Mouse (Mus musculus) left cerebral cortex, postnatal 14 days (tissue): ENCODE results near the gene Agpat2. TPM values are rescaled to one million over a fixed set of nuclear protein-coding genes. Genes with fewer than 3 reads are reported as not detected.
A peak's percentile ranks its signal among the peaks of the same experiment; 100 is the strongest.

Experiments used
- DNase-seq, 2 experiments: peaks; one replicate each; pipeline ENCODE4 v3.0.0; 2021 to 2022; ENCODE audit warnings: low spot score in 2 of 2, mixed read lengths in 1 of 2
- intact Hi-C: fragments of 180-260 bp; cut with DNase I; formaldehyde crosslinking; loops from one replicate; pipeline ENCODE4 v1.15.1; 2025
- total RNA-seq, 2 experiments: library from RNA; stranded (reverse); gene quantifications; 2 replicates each; pipeline ENCODE4 v1.2.3; 2021

Gene Agpat2
- total RNA-seq, 2 experiments from 2014 or later: 0.72 to 1.3 TPM

DNA sequence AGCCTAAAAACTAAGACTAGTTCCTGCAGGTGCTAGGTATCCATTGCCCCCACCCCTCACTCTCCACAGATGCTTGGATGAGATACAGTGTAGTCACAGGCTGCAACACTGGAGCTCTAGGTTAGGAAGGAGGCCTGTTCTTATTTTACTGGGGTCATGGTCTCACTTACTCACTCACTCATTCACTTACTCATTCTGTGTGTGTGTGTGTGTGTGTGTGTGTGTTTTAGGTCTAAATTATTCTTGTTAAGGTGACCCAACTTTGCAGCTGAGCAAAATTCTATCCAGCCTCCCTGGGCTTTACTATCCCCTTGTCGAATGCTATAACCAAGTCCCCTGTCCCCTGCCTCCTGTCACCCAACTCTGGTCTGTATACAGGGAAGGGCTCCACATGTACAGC is 2.6 kb downstream of the Agpat2 start:
- intact Hi-C loops: no loop called here
- no peak for DNase-seq

DNA sequence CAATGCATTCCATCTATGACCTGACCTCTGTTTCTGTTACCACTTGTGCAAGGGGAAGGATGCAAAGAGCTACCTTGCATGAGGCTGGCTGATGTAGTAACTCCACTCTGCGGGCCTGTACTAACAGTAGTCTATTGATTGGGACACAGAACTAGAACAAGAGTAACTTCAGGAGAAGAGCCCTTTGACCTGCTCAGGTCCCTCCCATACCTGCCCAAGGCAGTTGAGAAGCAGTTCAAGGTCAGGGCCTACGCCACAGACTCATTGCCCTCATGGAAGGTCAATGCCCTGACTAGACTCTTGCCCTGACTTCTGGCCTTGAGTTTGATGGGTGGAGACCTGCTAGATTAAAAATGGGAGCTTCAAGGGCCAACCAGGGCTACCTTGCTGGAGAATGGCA is 3.6 kb downstream of the Agpat2 start:
- intact Hi-C loops: no loop called here
- no peak for DNase-seq

DNA sequence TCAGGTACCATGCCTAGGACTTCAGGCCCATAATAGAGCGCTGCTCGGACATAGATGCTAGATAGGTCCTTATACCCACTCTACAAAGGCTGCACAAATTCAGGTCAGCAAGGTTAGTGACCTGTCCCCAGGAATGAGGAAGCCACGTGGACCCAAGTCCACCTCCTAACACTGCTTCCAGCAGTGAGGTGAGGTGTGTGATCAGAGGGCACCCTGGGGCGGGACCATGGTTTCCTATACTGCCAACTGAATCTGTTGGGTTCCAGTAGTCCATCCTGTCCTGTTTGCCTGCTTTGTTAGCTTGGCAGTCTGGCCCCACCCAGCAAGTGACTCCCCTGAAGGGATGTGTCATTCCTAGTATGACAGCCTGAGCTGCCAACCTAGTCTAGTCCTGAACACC is 4.3 kb downstream of the Agpat2 start:
- no peak for DNase-seq
- intact Hi-C loops: no loop called here

DNA sequence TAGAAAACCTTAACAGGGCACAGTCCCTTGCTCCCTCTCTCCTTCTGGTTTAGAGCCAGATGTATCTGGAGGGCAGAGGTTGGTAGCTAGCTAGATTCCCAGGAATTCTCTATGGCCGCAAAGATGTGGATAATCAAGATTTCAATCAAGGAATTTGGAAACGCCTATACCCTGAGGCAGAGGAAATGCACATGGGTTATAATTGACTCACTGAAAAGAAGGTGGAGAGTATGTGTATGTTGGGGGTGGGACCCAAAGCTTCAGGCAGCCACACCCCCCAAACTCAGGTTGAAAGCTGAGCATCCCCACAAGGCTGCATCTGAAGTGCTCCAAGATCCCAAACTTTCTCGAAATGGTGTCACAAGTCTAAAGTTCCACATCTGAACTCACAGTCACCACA is 5.8 kb downstream of the Agpat2 start:
- intact Hi-C loops: no loop called here
- no peak for DNase-seq

DNA sequence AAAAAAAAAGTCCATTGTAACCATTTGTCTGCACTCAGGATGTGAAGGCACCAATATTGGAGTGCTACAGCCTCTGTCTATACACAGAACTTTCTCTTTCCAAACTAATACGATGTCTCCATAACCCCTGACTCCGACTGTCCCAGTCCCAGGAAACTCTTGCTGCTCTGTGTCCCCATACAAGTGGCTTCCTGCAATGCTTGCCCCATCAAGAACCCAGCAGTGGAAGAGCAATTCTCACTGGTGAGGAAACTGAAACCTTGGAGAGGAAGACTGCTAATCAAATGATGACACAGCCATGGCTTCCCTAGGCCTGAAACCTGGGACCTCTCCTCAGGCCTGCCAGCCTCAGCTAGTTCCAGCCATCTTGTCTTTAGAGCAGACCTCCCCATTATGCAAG is 6.4 kb downstream of the Agpat2 start:
- DNase-seq: no peak
- intact Hi-C loops: no loop called here

DNA sequence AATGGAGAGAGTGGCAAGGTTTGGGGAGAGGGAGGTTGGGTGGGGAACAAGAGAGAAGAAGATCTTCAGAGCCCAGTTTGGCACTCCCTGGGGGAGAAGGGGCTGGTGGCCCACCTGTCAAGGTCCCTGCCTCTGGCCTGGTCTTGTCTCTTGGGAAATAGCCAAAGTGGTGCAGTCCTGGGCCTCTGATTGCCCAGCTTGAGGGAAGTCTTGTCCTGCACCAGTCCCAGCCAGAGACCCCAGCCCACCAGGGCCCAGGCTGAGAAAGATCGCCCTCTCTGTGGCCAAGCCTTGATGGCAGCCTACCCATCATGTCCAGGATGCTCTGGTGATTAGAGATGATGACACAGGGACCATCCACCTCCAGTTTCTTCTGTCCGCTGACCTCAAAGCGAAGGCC is 7.3 kb downstream of the Agpat2 start:
- DNase-seq: no peak
- intact Hi-C loops: no loop called here

DNA sequence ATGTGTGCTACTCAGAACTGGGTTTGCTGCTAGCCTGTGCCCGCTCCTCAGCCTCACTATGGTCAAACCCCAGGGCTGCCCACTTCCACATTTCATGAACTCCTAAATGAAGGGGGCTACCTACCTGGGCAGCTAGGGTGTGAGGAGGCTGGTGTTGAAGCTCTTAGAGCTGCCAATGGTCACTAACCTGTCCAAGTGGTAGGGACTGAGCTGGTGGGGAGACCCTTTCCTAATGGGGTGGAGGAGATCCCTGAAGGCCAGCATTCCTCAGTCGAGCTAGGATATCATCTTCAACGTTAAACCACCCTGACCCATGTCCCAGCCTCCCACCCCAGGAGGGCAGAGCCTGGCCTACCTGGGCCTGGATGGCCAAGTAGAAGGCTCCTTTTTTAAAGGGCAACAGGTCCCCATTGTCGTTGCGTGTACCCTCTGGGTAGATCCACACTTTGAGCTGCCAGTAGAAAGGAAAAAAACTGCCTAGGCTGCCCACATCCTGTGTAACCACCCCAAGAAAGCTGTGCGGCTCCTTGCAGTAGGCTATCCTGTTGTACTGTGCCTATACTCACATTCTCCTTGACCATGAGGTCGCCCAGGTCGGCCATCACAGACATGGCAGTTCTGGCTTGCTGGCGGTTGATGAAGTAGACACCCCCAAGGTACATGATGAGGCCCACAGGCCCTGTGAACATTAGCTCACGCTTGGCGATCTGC is 8.3 kb downstream of the Agpat2 start:
- intact Hi-C loops: no loop called here
- no peak for DNase-seq

DNA sequence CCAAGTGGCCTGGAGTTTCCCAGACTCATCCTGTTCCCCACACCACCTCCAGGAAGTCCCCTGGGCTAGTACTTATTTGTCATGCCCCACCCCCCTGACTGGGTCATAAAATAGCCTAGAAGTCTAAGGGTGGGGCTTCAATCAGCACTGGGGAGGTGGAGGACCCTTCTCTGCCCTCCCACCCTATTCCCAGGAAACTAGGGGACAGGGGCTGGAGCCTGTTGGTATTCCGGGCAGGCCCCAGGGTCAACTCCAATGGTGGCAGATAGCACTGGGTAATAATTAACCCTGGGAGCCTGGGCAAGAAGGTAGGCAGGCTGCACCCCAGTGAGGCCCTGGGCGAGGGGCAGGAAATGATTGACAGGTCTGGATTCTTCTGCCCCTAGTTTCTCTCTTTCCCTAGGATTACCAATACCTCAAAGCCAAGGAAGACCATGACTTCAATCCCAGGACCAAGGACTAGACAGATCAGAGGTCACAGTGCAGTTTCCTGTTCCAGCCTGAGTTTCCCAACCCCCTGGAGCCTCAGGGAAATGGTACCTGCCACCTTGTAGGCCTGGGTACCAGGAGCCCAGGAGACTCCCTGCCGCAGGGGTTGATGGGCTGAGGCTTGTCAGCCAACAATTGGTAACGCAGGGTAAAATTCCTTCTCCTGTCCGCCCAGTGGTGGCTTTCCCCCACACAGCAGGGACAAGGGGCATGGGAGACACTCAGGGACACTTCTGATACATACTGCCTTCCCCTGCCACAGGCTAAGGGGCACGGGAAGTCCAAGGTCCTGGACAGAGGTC is 9.1 kb downstream of the Agpat2 start:
- intact Hi-C loops: no loop called here
- DNase-seq: no peak

DNA sequence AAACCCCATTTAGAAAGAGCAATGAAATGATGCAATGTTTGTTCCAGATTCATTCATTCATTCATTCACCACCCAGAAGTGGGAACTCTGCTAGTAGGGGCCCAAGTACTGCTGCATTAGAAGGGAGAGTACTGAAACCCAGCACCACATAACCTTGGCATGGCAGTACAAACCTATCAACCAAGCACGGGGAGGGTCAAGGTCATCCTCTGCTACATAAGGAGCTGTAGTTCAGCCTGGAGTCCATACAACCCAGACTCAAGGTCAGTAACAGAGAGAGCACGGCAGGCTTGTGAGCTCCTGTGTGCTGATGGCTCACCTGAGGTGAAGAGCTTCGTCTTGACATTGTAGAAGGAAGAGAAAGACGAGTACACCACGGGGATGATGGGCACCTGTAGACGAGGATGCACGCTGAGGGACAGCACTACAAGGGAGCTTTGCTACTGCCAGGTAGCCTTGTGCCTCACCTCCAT is 9.7 kb downstream of the Agpat2 start:
- intact Hi-C loops: no loop called here
- no peak for DNase-seq

DNA sequence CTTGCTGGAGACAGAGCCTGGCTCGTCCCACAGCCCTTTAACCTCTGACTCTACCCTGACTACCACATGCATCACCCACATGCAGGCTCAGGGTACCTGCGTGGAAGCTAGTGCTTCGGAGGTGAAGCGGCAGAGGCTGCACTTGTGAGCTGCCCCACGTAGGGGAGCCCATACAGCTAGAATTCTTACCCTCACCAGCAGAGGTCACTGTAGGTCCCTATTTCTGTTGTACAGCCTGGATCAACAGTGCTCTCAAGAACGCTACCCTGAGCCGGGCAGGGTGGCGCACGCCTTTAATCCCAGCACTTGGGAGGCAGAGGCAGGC is 10.2 kb downstream of the Agpat2 start:
- peak in 1 of 2 experiments; percentile 39 for DNase-seq
- intact Hi-C loops: no loop called here

DNA sequence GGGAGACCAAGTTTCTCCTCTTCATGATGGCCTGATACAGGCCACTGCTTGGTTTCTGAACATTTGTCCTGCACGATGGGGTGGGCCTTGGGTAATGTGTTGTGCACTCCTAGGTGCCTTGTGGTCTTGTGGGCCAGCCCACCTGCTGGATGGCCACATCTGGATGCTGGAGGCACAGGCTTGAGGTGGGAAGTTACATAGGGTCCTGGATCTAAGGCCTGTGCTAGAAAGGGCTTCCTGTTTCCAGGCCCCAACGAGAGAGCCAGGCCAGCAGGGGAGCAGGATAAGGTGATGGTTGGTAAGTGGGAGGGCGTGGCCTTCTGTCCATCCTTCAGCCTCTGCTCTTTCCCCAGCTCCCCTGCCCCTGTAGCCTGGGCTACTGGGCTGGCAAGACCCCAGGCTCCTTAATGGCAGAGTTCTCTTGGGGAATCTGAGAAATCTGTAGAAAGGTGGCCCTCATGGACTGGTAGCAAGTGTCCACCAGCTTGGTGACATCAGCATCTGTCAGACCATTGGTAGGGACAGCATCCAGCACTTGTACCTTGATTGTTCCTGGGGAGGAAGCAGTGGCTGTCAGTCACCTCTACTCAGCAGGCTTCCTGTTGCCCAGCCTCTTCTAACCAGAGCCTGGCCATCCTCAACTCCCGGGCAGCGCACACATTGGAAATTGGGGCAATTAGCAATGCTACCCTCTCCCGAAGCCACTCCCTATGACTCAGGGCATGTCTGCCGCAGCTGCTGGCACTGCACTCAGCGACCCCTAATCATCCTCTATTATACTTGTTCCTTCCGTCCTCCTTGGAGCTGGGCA is 10.8 kb downstream of the Agpat2 start:
- intact Hi-C loops: no loop called here
- no peak for DNase-seq

DNA sequence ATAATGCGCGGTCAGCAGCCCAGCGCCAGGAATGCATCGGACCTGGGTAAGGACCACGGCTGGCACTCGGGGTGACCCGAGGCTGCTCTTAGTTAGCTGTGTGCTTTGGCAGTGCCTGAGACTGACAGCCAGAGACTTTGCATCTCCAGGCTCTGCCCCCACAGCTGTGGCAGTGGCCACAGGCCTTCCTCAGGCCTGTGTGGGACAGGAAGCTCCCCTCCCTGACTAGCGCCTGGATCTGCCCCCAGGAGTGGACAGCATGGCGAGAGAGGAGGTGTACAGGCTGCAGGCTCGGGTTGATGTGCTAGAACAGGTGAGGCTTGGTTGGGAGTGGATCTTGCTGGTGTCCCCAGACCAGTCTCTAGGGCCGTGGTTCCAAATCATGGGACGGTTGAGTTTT is 12.8 kb downstream of the Agpat2 start:
- DNase-seq: no peak
- intact Hi-C loops: no loop called here

DNA sequence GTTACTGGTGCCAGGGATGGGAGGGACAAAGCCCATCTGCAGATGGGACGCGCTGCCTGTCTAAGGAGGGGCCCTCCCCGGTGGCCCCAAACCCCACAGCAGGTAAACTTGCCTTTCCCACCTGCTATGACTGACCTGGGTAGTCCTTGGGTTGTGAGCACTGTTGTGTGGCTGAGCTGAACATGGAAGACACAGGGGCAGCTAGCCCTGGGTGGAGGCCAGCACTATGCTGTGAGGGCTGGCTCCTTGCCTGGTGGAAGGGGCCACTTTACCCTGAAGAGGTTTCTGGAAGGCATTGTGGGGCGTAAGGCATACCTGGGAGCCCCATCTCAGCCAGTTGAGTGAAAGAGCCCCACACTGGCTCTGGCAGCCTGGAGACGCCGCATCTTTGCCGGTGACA is 13.3 kb downstream of the Agpat2 start:
- intact Hi-C loops: no loop called here
- no peak for DNase-seq

DNA sequence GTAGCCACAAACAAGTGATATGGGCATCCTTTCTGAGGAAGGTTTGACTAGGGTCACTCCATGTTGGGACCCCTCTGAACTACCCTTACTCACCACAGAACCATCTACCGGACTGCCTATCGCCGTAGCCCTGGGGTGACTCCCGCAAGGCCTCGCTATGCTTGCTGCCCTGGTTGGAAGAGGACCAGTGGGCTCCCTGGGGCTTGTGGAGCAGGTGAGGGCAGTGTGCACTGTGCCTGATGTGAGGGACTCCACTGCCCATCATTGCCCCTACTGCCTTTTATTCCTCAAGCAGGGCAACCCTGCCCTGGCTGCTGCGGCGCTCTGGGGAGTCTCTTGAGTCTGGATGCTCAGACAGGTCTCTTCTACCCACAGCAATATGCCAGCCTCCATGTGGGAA is 13.9 kb downstream of the Agpat2 start:
- no peak for DNase-seq
- intact Hi-C loops: no loop called here

DNA sequence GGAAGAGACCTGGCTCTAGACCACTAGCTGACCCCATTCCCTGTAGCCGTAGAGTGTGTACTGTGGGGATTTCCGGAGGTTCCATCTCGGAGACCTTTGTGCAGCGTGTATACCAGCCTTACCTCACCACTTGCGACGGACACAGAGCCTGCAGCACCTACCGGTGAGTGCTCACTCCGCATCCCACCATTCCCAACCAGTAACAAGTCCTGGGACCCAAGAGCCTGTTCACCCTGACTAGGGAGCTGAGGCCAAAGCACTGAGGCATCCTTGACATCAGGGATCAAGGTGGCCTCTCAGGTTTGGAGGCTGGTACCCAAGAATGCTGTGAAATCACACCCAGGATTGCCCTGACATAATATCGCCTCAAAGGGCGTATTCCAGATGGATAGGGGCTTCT is 14.9 kb downstream of the Agpat2 start:
- intact Hi-C loops: no loop called here
- no peak for DNase-seq

DNA sequence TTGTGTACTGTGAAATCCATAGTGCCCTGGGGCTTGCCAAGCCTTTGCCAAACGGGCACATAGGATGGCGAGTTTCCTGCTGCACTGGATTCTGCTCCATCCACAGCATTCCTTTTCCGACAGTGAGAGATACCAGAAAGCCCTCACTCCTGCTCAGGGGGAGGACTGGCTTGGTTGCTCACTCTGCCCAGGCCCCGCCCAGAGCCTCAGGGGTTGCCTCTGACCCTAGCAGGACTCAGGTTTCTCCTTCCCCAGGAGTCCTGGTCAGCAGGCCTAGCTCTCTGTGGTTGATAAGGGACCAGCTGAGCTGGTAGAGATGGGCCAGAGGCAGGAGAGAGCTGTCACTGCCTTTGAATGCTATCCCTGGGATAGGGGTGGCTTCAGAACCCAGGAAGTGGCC is 15.6 kb downstream of the Agpat2 start:
- no peak for DNase-seq
- intact Hi-C loops: no loop called here

DNA sequence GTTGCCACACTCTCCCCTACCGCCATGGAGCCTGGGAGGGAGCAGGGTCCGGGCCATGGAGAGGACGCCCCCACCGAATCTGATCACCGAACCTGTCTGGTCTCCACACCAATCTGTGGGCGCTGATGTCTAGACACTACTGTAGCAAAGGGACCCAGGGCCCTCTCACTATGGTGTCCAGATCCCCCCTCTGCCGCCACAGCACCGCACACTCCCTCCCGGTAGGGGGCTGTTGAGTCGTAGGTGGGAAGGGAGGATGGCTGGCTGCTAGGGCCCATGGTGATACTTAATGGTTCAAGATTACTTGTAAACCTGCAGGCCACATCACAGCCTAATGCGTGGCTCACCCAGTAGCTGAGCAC is 17.2 kb downstream of the Agpat2 start:
- intact Hi-C loops: no loop called here
- DNase-seq: peak in 1 of 2 experiments; percentile 28

DNA sequence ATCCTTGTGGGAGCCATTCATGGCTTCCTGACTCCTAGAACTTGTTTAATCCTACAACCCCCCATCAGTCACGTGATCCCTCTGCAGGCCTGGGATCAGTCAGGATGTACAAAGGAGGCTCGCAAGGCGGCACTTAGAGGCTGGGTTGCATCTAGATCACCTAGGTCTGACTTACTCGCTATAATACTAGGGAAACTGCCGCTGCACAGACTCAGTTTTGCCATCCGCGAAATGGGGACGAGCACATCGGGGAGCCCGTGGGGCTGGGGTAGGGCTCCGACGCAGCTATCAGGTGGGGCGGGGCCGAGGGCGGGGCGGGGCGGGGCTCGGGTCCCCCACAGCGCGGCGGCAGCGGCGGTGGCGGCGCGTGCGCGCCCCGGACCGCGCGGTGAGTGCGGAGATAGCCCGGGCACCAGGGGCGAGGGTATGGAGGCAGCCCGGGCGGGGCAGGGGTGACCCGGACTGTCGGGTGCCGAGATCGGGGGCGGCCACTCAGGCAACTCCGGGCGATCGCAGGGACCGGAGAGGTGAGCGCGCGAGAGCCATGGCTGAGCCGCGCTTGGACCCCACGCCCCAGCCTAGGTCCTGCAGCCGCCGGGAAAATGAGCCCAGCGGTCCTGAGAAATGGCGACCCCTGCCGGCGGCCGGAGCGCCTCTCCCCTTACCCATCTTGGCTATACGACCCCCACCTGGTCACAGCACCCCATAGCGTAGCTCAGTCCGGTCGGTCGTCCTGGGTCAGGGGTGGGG is 17.7 kb downstream of the Agpat2 start, which contains the start of gene Gm20532:
TSS of gene Gm20532 (plus strand) at position 346 of the 750 bp plus-strand sequence.
- DNase-seq: peak; percentile 56 to 65
- intact Hi-C loops: no loop called here

DNA sequence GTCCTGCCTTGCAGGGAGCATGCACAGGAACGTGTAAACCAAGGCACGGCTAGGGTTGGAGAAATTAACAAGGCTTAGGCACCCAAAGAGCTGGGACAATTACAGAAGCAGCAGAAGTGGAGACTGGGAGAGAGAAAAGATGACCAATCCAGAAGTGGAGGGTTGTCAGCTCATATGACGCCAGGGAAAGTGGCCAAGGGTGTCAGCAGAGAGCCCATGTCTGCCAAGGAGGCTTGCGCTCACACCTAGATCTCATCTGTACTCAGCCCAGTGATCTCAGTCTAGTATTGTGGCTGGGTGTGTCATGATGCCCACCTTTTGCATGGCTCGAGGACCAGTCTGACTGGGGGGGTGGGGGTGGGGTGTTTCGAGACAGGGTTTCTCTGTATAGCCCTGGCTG is 18.5 kb downstream of the Agpat2 start:
- intact Hi-C loops: no loop called here
- peak in 1 of 2 experiments; percentile 44 for DNase-seq

DNA sequence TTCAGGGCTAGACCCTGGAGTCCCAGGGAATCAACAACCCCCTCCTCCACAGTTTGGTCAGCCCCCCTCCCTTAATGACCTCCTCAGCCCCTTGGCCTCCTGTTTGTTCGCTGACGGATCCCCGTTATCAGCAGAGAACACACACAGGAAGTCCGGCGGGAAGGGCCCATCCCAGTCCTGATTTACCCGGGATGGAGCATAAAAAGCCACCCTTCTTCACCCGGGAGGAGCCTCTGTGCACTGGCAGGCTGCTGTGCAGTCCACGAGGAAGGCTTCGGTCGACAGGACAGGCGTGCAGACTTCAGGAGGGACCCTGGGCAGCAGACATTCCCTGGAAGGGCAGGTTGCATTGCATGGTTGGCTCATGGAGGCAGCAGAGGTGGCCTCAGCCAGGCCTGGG is 20.6 kb downstream of the Agpat2 start:
- intact Hi-C loops: no loop called here

More for the DNA sequence above, 20.6 kb downstream of the Agpat2 start:
- DNase-seq: no peak
